Mouse (Mus musculus): ENCODE data around the gene Olfr1369-ps1. TPM values are rescaled to one million over a fixed set of nuclear protein-coding genes. Genes with fewer than 3 reads are reported as not detected.

The Olfr1369-ps1 gene
- total and polyA plus RNA-seq, 3 experiments: 0.13 TPM; not detected in 2

GRCm38 (mm10) chr13:21155888-21156287 lies 44.6 kb downstream of the Olfr1369-ps1 start:
- in situ Hi-C loops (cut with MboI; ENCODE audit: low pct_ligation_motif_present, low pct_unique_long_range_greater_than_20kb, low sequenced_read_pairs): loop anchor here (25.0 kb wide), 3 partner anchors 219 to 1044 kb away; no protein-coding TSS in a partner anchor
- dilution Hi-C loops (cut with MboI; ENCODE audit: extremely low pct_ligation_motif_present, extremely low pct_unique_long_range_greater_than_20kb, low sequenced_read_pairs): no loop called here
- peaks cover 15% of the 10 kb centered on the region for H3K27me3 ChIP-seq (replicated peaks)

DNA sequence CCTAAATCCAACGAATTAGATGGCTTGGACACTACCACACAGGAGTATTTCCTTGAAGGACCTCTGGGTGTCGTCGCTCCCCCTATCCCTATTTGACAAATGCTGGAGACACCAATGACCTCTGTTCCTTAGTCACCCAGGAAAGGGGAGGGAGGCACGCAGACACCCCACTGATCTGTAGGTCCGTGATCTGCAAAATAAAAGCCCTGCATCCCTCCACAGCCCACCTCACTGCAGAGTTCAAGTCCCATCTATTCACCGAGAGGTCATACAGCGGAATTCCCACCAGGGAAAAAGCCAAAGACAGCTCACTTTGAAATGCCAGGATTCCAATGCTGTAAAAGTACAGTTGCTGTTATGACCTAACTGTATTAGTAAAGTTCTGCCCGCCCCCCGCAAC lies 46.8 kb downstream of the Olfr1369-ps1 start:
- no peak overlapping the region for H3K27ac ChIP-seq (ENCODE audit: insufficient read depth, low read depth)
- no peak overlapping the region for H3K4me3 ChIP-seq (replicated peaks in 1 of 3; ENCODE audit: low read depth in 2 of 3, low read length in 2 of 3, poor library complexity in 1 of 3)
- H3K9me3 ChIP-seq (replicated peaks; ENCODE audit: low read length): no peaks in the 10 kb centered on the region
- no peak for DNase-seq (ENCODE audit: extremely low read depth)
- no peaks in the 10 kb centered on the region for H3K79me2 ChIP-seq (replicated peaks; ENCODE audit: control insufficient read depth, extremely low read depth, insufficient read depth, poor library complexity, severe bottlenecking)
- peaks cover 17% of the 10 kb centered on the region for H3K27me3 ChIP-seq (replicated peaks)
- no peaks in the 10 kb centered on the region for H3K36me3 ChIP-seq (replicated peaks in 1 of 2; ENCODE audit: control insufficient read depth in 1 of 2, insufficient read depth in 1 of 2, low read length in 1 of 2)
- in situ Hi-C loops (cut with MboI; ENCODE audit: low pct_ligation_motif_present, low pct_unique_long_range_greater_than_20kb, low sequenced_read_pairs) (loop anchor here (25.0 kb wide), 3 partner anchors 221 to 1046 kb away; no protein-coding TSS in a partner anchor), dilution Hi-C loops (cut with MboI; ENCODE audit: extremely low pct_ligation_motif_present, extremely low pct_unique_long_range_greater_than_20kb, low sequenced_read_pairs) (no loop called here)
- H3K9ac ChIP-seq (ENCODE audit: insufficient read depth, low read depth): no peak overlapping the region
- TF ChIP-seq CHD2 (IDR thresholded peaks at IDR 0.05; ENCODE audit: low read length) (no peak), MAX (IDR thresholded peaks at IDR 0.05; ENCODE audit: low read length) (no peak), NELFE (IDR thresholded peaks at IDR 0.05; ENCODE audit: low read depth, low read length) (0 out of 2 replicates have a peak, but pooled peaks have one; percentile 2), CTCF (conservative IDR thresholded peaks at IDR 0.05 in 1 of 2, IDR thresholded peaks at IDR 0.05 in 1 of 2; ENCODE audit: low read depth in 2 of 2, low read length in 2 of 2) (no peak), MYC (IDR thresholded peaks at IDR 0.05; ENCODE audit: low read depth, low read length) (no peak), RCOR1 (conservative IDR thresholded peaks at IDR 0.05; ENCODE audit: low read depth, low read length) (no peak), GABPA (IDR thresholded peaks at IDR 0.05; ENCODE audit: insufficient replicate concordance, low read depth, low read length) (no peak), POLR2A (IDR thresholded peaks at IDR 0.05; ENCODE audit: low read depth, low read length) (no peak), MAFK (IDR thresholded peaks at IDR 0.05; ENCODE audit: insufficient replicate concordance, low read length) (no peak)
- no peaks in the 10 kb centered on the region; a peak in 1 of 4 replicates for H3K4me1 ChIP-seq (ENCODE audit: control insufficient read depth in 1 of 2, insufficient read depth in 2 of 2)
- peak overlapping the region; percentile 76 for H3K4me2 ChIP-seq (ENCODE audit: insufficient read depth, low read depth, poor library complexity, severe bottlenecking)

More at GRCm38 (mm10) chr13:21155888-21156287, 44.6 kb downstream of the Olfr1369-ps1 start:
- Histone ChIP-seq H3K79me2 (replicated peaks; ENCODE audit: control insufficient read depth, extremely low read depth, insufficient read depth, poor library complexity, severe bottlenecking) (no peaks in the 10 kb centered on the region), H3K36me3 (replicated peaks in 1 of 2; ENCODE audit: control insufficient read depth in 1 of 2, insufficient read depth in 1 of 2, low read length in 1 of 2) (no peaks in the 10 kb centered on the region), H3K9ac (ENCODE audit: insufficient read depth, low read depth) (no peak overlapping the region), H3K4me3 (replicated peaks in 1 of 3; ENCODE audit: low read depth in 2 of 3, low read length in 2 of 3, poor library complexity in 1 of 3) (no peak overlapping the region), H3K9me3 (replicated peaks; ENCODE audit: low read length) (no peaks in the 10 kb centered on the region), H3K4me1 (ENCODE audit: control insufficient read depth in 1 of 2, insufficient read depth in 2 of 2) (no peaks in the 10 kb centered on the region; a peak in 1 of 4 replicates), H3K4me2 (ENCODE audit: insufficient read depth, low read depth, poor library complexity, severe bottlenecking) (no peak overlapping the region), H3K27ac (ENCODE audit: insufficient read depth, low read depth) (no peak overlapping the region)
- no peak for TF ChIP-seq BHLHE40 (IDR thresholded peaks at IDR 0.05; ENCODE audit: low read depth, low read length)
- peak; percentile 95 for TF ChIP-seq TBP (conservative IDR thresholded peaks at IDR 0.05; ENCODE audit: low read depth, low read length)
- TF ChIP-seq KAT2A (IDR thresholded peaks at IDR 0.05; ENCODE audit: insufficient replicate concordance, low read length): no peak
- DNase-seq (ENCODE audit: extremely low read depth): no peak

DNA sequence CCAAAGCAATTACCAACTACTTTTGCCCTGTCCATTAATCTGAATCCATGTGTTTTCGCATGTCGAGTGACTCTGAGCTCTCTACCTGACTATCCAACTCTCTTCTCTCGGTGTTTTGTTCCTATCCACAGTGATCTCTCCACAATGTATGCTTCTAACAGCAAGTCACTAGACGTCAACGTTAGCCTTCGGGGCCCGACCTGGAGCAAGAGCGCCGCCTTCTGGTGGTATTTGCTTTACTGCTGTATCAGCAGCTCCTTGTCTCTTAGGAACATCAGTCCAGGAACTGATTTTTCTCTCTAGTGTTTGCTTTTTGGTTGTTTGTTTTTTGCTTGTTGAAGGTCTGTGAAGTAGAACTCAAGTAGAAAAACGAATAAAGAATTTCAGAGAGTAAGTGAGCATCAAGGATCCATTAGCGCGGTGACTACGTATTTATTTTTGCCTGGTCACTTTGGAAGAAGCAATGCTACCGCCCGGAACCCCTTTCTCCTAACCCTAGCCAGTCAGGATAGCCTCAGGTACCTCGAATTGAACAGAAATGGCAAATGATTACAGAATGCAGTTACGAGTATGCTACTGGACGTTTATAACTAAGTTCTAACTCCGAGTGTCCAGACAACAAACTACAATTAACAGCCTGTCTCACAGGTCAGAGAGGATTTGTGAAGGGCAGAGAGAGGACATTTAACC lies 47.6 kb downstream of the Olfr1369-ps1 start:
- Histone ChIP-seq H3K27me3 (replicated peaks) (peaks cover 18% of the 10 kb centered on the region), H3K9ac (ENCODE audit: insufficient read depth, low read depth) (peak overlapping the region; percentile 68; the same call in 1 of the 2 replicates), H3K27ac (ENCODE audit: insufficient read depth, low read depth) (no peak overlapping the region), H3K36me3 (replicated peaks in 1 of 2; ENCODE audit: control insufficient read depth in 1 of 2, insufficient read depth in 1 of 2, low read length in 1 of 2) (no peaks in the 10 kb centered on the region), H3K4me2 (ENCODE audit: insufficient read depth, low read depth, poor library complexity, severe bottlenecking) (peak overlapping the region; percentile 100), H3K79me2 (replicated peaks; ENCODE audit: control insufficient read depth, extremely low read depth, insufficient read depth, poor library complexity, severe bottlenecking) (no peaks in the 10 kb centered on the region), H3K9me3 (replicated peaks; ENCODE audit: low read length) (no peaks in the 10 kb centered on the region), H3K4me1 (ENCODE audit: control insufficient read depth in 1 of 2, insufficient read depth in 2 of 2) (no peaks in the 10 kb centered on the region; a peak in 1 of 4 replicates), H3K4me3 (replicated peaks in 1 of 3; ENCODE audit: low read depth in 2 of 3, low read length in 2 of 3, poor library complexity in 1 of 3) (peak overlapping the region; percentile 65 to 67 (median 67))
- in situ Hi-C loops (cut with MboI; ENCODE audit: low pct_ligation_motif_present, low pct_unique_long_range_greater_than_20kb, low sequenced_read_pairs) (loop anchor here (25.0 kb wide), 3 partner anchors 222 to 1047 kb away; no protein-coding TSS in a partner anchor), dilution Hi-C loops (cut with MboI; ENCODE audit: extremely low pct_ligation_motif_present, extremely low pct_unique_long_range_greater_than_20kb, low sequenced_read_pairs) (no loop called here)
- peak; percentile 90 for DNase-seq (ENCODE audit: extremely low read depth)
- peak; percentile 65; the same call in 1 of the 2 replicates for TF ChIP-seq MXI1 (IDR thresholded peaks at IDR 0.05; ENCODE audit: low read depth, low read length)
- TF ChIP-seq NRF1 (IDR thresholded peaks at IDR 0.05; ENCODE audit: low read depth, low read length): no peak; the same call in 1 of the 2 replicates
- TF ChIP-seq HCFC1 (IDR thresholded peaks at IDR 0.05; ENCODE audit: low read depth, low read length): 0 out of 2 replicates have a peak, but pooled peaks have one; percentile 33
- no peak for TF ChIP-seq JUN (IDR thresholded peaks at IDR 0.05; ENCODE audit: insufficient read depth, low read depth, low read length)
- peak; percentile 87 to 92 for TF ChIP-seq CTCF (conservative IDR thresholded peaks at IDR 0.05 in 1 of 2, IDR thresholded peaks at IDR 0.05 in 1 of 2; ENCODE audit: low read depth in 2 of 2, low read length in 2 of 2)
- TF ChIP-seq ZMIZ1 (IDR thresholded peaks at IDR 0.05; ENCODE audit: low read depth, low read length): no peak
- peak; percentile 85 for TF ChIP-seq RAD21 (IDR thresholded peaks at IDR 0.05; ENCODE audit: low read depth, low read length)
- TF ChIP-seq IRF4 (IDR thresholded peaks at IDR 0.05; ENCODE audit: low read depth, low read length): peak; percentile 25
- TF ChIP-seq USF1 (IDR thresholded peaks at IDR 0.05; ENCODE audit: low read depth, low read length): no peak
- TF ChIP-seq CHD1 (IDR thresholded peaks at IDR 0.05; ENCODE audit: low read depth, low read length): peak; percentile 78; the same call in 1 of the 2 replicates
- TF ChIP-seq MAFK (IDR thresholded peaks at IDR 0.05; ENCODE audit: insufficient replicate concordance, low read length): peak; percentile 98
- TF ChIP-seq SMC3 (IDR thresholded peaks at IDR 0.05; ENCODE audit: low read depth, low read length): peak; percentile 60
- TF ChIP-seq PAX5 (IDR thresholded peaks at IDR 0.05; ENCODE audit: low read length): no peak
- 0 out of 2 replicates have a peak, but pooled peaks have one; percentile 31 for TF ChIP-seq MEF2A (IDR thresholded peaks at IDR 0.05; ENCODE audit: borderline replicate concordance, low read depth, low read length)
